ENCODE assay signal across 1 mouse cellular context in genomic region chr5:77223043-77223975, GRCm38 (mm10).
TF ChIP-seq lines count a peak whose summit lies in the region.

No protein-coding gene starts in this region.

TF ChIP-seq in MEL, 35 proteins besides CTCF, POLR2A, EP300 and RAD21 (continued from another document):
- TF ChIP-seq POLR2AphosphoS5 (IDR thresholded peaks at IDR 0.05; ENCODE audit: borderline replicate concordance, low read depth, low read length) (no peak), ZNF384 (IDR thresholded peaks at IDR 0.05; ENCODE audit: low read depth, low read length) (no peak), KAT2A (conservative IDR thresholded peaks at IDR 0.05; ENCODE audit: low read depth, low read length) (no peak), GATA1 (IDR thresholded peaks at IDR 0.05; ENCODE audit: low read depth, low read length) (no peak), MAFK (IDR thresholded peaks at IDR 0.05; ENCODE audit: borderline replicate concordance, low read depth, low read length) (no peak), MEF2A (IDR thresholded peaks at IDR 0.05; ENCODE audit: extremely low read depth, insufficient replicate concordance, low read depth, low read length, poor library complexity, severe bottlenecking) (no peak), ELF1 (IDR thresholded peaks at IDR 0.05; ENCODE audit: low read depth, low read length) (no peak), RCOR1 (IDR thresholded peaks at IDR 0.05; ENCODE audit: low read depth, low read length) (no peak)
TF ChIP-seq in MEL: peak in this region for 7.
